Mouse (Mus musculus) ES-E14 (cell line): ENCODE results near the gene Uvrag.

ENCODE experiments used
- HCFC1 ChIP-seq: IDR thresholded peaks from 2 replicates; pipeline ENCODE4 v1.6.1; 2012; ENCODE audit warnings: low read length, inconsistent platforms, borderline replicate concordance; ENCODE audit not compliant: insufficient read depth
- ZC3H11A ChIP-seq: IDR thresholded peaks from 2 replicates; pipeline ENCODE4 v1.6.1; 2012; ENCODE audit warnings: low read depth, mild to moderate bottlenecking, inconsistent platforms, low read length, borderline replicate concordance

- TF ChIP-seq HCFC1 = no peak
- TF ChIP-seq ZC3H11A = no peak
Observed at GRCm38 (mm10) chr7:98916581-98916980, 224.4 kb downstream of the Uvrag start.
